Mouse (Mus musculus) heart, adult 2 months (tissue): ENCODE results near the gene Gcn1l1.

Experiments used
- CTCF ChIP-seq: fragments of 200-600 bp; IDR thresholded peaks from 2 replicates; pipeline ENCODE4 v1.8.1; 2022; ENCODE audit warnings: antibody characterized with exemption, mild to moderate bottlenecking, moderate library complexity
- EP300 ChIP-seq: fragments of 200-500 bp; IDR thresholded peaks from 2 replicates; pipeline ENCODE4 v1.6.1; 2011; ENCODE audit warnings: low read depth, low read length, control low read depth; ENCODE audit not compliant: insufficient read depth
- POLR2A ChIP-seq: fragments of 200-500 bp; IDR thresholded peaks from 2 replicates; pipeline ENCODE4 v1.6.1; 2011; ENCODE audit warnings: mild to moderate bottlenecking, low read depth, low read length, control low read depth; ENCODE audit not compliant: insufficient read depth

DNA sequence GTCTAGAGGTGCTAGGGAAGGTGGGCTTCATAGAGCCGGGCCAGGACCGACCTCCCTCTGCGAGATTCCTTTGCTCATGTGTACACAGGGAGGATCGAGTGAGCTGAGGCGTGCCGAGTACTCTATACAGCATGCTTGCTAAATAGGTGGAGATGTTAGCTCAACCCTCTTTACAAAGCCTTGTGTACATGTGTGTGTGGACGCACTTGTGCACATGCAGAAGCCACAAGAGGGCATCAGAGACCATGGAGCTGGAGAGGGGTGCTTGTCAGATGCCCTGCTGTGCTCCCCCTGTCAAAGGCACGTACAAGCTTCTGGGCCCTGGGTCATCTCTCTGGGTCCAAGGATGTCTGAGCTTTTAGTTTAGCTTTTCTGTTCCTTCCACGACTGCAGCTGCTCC, 79.1 kb downstream of the Gcn1l1 start:
- TF ChIP-seq POLR2A, result no peak
- TF ChIP-seq CTCF, result peak; percentile 21; the same call in 1 of the 2 replicates
- no peak for TF ChIP-seq EP300
